Mouse (Mus musculus) stomach, postnatal 0 days (tissue): Measurements from ENCODE around the gene Pnkd. TPM values are rescaled to one million over a fixed set of nuclear protein-coding genes. Genes with fewer than 3 reads are reported as not detected.
A peak's percentile ranks its signal among the peaks of the same experiment; 100 is the strongest.

Source experiments
- ATAC-seq: fragments of 200-750 bp; cut with Nextera tagmentation; 2 replicates; pipeline ENCODE4 v1.8.0; 2017; ENCODE audit not compliant: low FRiP score, low TSS enrichment
- DNase-seq: peaks from one replicate; pipeline ENCODE4 v3.0.0-alpha.2; 2016; ENCODE audit warnings: low spot score
- H3K27ac ChIP-seq: fragments of 300-500 bp; sonication (generic); replicated peaks from 2 replicates; pipeline ENCODE4 v1.5.1; 2014; ENCODE audit warnings: mild to moderate bottlenecking, control low read depth
- H3K27me3 ChIP-seq: fragments of 300-500 bp; sonication (generic); 2 replicates; pipeline ENCODE4 v1.6.1; 2014; ENCODE audit warnings: low read length; ENCODE audit not compliant: control insufficient read depth, insufficient read depth
- H3K36me3 ChIP-seq: fragments of 300-500 bp; sonication (generic); 2 replicates; pipeline ENCODE4 v1.6.1; 2014; ENCODE audit warnings: low read length, mixed read lengths; ENCODE audit not compliant: control insufficient read depth, insufficient read depth
- H3K4me1 ChIP-seq: fragments of 300-500 bp; sonication (generic); replicated peaks from 2 replicates; pipeline ENCODE4 v1.6.1; 2014; ENCODE audit warnings: antibody characterized with exemption; ENCODE audit not compliant: control insufficient read depth, insufficient read depth
- H3K4me2 ChIP-seq: fragments of 300-500 bp; sonication (generic); replicated peaks from 2 replicates; pipeline ENCODE4 v1.6.1; 2014; ENCODE audit warnings: low read depth, mild to moderate bottlenecking, control low read depth, moderate library complexity
- H3K4me3 ChIP-seq: fragments of 300-500 bp; sonication (generic); 2 replicates; pipeline ENCODE4 v1.5.1; 2014; ENCODE audit warnings: low read depth, low read length, control low read depth
- H3K9ac ChIP-seq: fragments of 300-500 bp; sonication (generic); 2 replicates; pipeline ENCODE4 v1.6.1; 2014; ENCODE audit warnings: mild to moderate bottlenecking, low read length, control low read depth, mixed read lengths
- H3K9me3 ChIP-seq: fragments of 300-500 bp; sonication (generic); 2 replicates; pipeline ENCODE4 v1.6.1; 2016; ENCODE audit warnings: low read length; ENCODE audit not compliant: control insufficient read depth
- CTCF ChIP-seq: IDR thresholded peaks from 2 replicates; pipeline ENCODE4 v1.5.1; 2016; ENCODE audit warnings: antibody characterized with exemption, low read depth, mild to moderate bottlenecking, moderate library complexity
- EP300 ChIP-seq: optimal IDR thresholded peaks from 2 replicates; pipeline ENCODE3; 2016; ENCODE audit warnings: antibody characterized with exemption
- WGBS: fragments of 180-500 bp; shearing (Covaris S2); extraction: QIAGEN DNeasy Blood & Tissue Kit; methylation state at CpG from one replicate; pipeline ENCODE4 v1.1.7; 2014; 5-methylcytosine and 5-hydroxymethylcytosine counted together
- polyA plus RNA-seq: library from polyadenylated mRNA; unstranded; fragments of >200 nt; fragmentation: Nextera tagmentation; extraction: Ambion mirVana; gene quantifications from 2 replicates; pipeline ENCODE4 v1.2.1, GENCODE M21; 2015

Pnkd gene
- polyA plus RNA-seq, 1 experiment from 2014 or later: 84.8 TPM

DNA sequence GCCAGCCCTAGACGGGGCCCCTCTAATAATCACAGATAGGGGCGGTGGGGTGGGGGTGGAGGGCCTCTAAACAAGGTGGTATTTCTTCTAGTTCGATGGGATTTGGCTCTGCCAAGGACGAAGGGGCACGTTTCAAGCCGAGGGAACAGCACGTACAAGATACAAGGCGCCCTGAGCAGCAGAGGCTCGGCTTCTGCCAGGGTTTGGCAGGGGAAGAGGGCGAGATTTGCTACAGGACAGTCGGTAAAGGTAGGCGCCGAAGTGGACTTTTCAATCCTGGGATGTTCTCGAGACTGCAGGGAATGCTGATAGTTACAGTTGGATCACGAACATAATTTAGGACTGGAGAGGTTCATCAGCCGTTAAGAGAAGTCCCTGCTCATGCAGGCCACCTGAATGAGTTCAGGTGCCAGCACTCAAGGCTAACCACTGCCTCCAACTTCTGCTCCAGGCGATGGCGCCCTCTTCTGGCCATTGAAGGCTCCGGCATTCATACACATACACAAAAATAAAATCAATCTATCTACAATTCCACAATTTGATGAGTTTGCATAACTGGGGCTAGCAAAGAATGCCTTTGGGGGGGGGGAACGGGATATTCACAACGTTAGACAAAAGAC, 105.7 kb downstream of the Pnkd start:
- peak overlapping the region; percentile 96 for H3K4me2 ChIP-seq
- 3% methylated on average over 21 of the region's 21 CpGs for WGBS
- H3K4me1 ChIP-seq: peaks cover 3% of the 10 kb centered on the region
- no peaks in the 10 kb centered on the region for H3K9me3 ChIP-seq
- H3K4me3 ChIP-seq: peak overlapping the region; percentile 91
- ATAC-seq (no peak), DNase-seq (peak; percentile 81)
- peak overlapping the region; percentile 100 for H3K27ac ChIP-seq
- TF ChIP-seq CTCF (peak; percentile 87), EP300 (no peak)
- H3K9ac ChIP-seq: peak overlapping the region; percentile 54
- H3K36me3 ChIP-seq: peaks cover 11% of the 10 kb centered on the region
- no peaks in the 10 kb centered on the region for H3K27me3 ChIP-seq

DNA sequence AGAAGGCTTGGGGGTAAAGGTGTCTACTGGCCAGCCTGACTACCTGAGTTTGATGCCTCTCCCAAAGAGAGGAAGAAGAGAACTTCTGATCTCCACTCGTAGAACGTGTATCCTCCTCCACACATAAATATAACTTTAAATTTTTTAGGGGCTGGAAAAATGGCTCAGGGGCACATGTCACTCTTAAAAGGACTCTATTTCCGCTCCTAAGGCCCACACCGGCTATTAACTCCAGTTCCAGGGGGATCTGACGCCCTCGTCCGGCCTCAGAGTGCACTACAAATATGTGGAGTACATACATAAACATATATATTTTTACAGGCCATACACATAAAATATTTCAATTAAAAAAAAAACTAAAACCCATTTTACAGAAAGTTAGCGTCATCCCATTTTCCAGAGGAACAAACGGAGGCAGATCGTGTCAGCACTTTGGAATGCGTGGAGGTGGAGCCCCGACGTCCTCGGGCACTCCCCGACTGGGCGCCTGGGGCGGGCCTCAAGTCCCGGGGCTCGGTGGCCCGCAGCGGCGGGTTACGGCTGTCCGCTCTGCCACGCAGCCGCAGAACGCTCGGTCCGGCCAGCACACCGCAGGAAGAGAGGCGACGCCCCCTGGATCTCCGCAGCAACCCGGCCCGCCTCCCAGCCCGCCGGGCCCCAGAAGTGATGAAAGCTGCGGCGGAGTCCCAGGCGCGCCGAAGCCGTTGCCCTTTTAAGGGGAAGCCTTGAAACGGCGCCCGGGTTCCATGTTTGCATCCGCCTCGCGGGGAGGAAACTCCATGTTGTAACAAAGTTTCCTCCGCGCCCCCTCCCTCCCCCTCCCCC, 106.4 kb downstream of the Pnkd start, which contains the start of gene Ctdsp1:
Gene Ctdsp1 (plus strand): TSS at position 586 of the 825 bp plus-strand sequence.
- H3K36me3 ChIP-seq: peaks cover 11% of the 10 kb centered on the region

DNA sequence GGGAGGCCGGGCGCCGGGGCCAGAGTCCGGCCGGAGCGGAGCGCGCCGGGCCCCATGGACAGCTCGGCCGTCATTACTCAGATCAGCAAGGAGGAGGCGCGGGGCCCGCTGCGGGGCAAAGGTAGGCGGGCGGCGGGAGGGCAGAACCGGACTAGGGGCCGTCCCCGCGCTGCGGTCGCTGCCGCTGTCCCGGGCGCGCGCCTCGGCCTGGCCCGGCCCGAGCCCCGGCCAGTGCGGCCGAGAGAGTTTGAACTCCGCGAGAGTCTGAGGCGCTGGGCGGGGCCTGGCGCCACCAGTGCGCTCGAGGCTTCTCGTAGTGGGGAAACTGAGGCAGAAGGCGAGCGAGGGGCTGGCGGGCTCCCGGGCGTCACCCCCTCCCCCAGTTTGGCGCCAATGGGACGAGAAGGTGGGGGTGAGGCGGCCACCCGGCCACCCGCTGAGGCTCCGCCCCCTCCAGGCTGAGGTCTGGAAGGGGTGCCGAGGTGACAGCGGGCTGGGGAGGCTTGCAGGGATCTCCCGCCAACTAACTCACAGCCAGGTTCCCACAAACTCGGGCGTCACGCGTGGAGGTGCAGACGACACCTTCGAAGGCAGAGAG, 107.2 kb downstream of the Pnkd start:
- WGBS: 0% methylated on average over 39 of the region's 63 CpGs
- no peaks in the 10 kb centered on the region for H3K27me3 ChIP-seq
- H3K9me3 ChIP-seq: no peaks in the 10 kb centered on the region
- DNase-seq: peak; percentile 78
- TF ChIP-seq EP300: no peak
- no peak for TF ChIP-seq CTCF
- H3K4me1 ChIP-seq: peaks cover 3% of the 10 kb centered on the region
- peak overlapping the region; percentile 100 for H3K9ac ChIP-seq
- H3K36me3 ChIP-seq: peaks cover 11% of the 10 kb centered on the region
- peak; percentile 53 for ATAC-seq
- H3K4me2 ChIP-seq: peak overlapping the region; percentile 96
- H3K27ac ChIP-seq: peak overlapping the region; percentile 100
- peak overlapping the region; percentile 91 for H3K4me3 ChIP-seq

More for the DNA sequence above, 106.4 kb downstream of the Pnkd start, which contains the start of gene Ctdsp1:
- TF ChIP-seq CTCF (peak; percentile 42; the same call in 1 of the 2 replicates), EP300 (peak; percentile 91)
- peak within 1 kb of the TSS; percentile 96 for H3K4me2 ChIP-seq
- DNase-seq (peak; percentile 99), ATAC-seq (peak; percentile 85)
- WGBS: 3% methylated on average over 48 of the region's 51 CpGs
- H3K9me3 ChIP-seq: no peaks in the 10 kb centered on the region
- peak within 1 kb of the TSS; percentile 100 for H3K9ac ChIP-seq
- peaks cover 3% of the 10 kb centered on the region for H3K4me1 ChIP-seq
- H3K27me3 ChIP-seq: no peaks in the 10 kb centered on the region
- H3K27ac ChIP-seq: peak within 1 kb of the TSS; percentile 100
- peak within 1 kb of the TSS; percentile 91 for H3K4me3 ChIP-seq

DNA sequence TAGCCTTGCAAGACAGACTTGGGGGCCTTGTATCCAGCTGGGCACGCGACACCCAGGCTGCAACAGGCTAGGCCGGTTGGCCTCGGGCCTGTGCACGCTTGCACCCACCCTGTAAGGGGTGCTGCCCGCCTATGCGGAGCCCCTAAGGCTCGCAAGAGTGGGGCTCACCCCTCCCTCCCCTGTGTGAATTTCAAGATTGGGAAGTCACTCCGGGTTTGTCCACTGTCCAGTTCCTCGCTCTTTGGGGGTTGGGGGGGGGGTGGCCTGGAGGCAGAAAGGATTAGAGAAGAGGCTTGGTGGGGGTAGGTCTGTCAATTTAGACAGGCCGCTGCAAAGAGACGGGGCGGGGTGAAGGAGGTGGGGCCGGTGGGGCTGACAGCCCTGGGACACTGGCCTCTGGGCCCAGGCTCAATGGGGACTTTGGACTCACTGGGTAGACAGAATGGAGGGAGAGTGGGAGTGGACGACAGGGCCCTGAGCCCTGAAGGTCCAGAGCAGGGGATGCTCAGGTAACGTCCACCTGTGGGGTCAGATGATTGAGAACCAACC, 107.8 kb downstream of the Pnkd start:
- ATAC-seq: 0 out of 2 replicates have a peak, but pooled peaks have one; percentile 1

DNA sequence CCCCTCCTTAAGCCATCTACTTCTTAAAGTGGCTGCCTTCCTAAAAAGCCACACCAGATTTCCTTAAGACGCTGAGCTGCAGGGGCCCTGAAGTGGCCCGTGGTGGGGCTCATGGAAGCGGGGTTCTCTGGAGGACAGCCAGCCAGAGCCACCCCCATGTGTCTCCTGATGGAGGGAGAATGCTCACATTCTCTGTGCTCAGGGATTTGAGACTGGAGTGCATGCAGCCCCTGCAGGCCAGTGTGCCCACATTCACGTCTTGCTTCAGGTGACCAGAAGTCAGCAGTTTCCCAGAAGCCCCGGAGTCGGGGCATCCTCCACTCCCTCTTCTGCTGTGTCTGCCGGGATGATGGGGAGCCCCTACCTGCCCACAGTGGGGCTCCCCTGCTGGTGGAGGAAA, 108.3 kb downstream of the Pnkd start:
- Histone ChIP-seq H3K27ac (peak overlapping the region; percentile 100), H3K9ac (peak overlapping the region; percentile 100), H3K27me3 (no peaks in the 10 kb centered on the region), H3K4me3 (peak overlapping the region; percentile 91), H3K9me3 (no peaks in the 10 kb centered on the region), H3K4me1 (peaks cover 3% of the 10 kb centered on the region), H3K4me2 (peak overlapping the region; percentile 96), H3K36me3 (peaks cover 11% of the 10 kb centered on the region)
- no peak for DNase-seq
- WGBS: 29% methylated on average over 7 of the region's 7 CpGs
- peak; percentile 25; the same call in 1 of the 2 replicates for TF ChIP-seq CTCF
- no peak for TF ChIP-seq EP300
- no peak for ATAC-seq

More for the DNA sequence above, 107.8 kb downstream of the Pnkd start:
- peak overlapping the region; percentile 100 for H3K9ac ChIP-seq
- no peaks in the 10 kb centered on the region for H3K27me3 ChIP-seq
- peak overlapping the region; percentile 91 for H3K4me3 ChIP-seq
- peaks cover 3% of the 10 kb centered on the region for H3K4me1 ChIP-seq
- H3K4me2 ChIP-seq: peak overlapping the region; percentile 96
- peaks cover 11% of the 10 kb centered on the region for H3K36me3 ChIP-seq
- no peaks in the 10 kb centered on the region for H3K9me3 ChIP-seq
- WGBS: 1% methylated on average over 16 of the region's 16 CpGs
- H3K27ac ChIP-seq: peak overlapping the region; percentile 100
- peak; percentile 78 for DNase-seq
- TF ChIP-seq EP300 (no peak), CTCF (no peak)
